Mouse (Mus musculus) small intestine, adult 2 months (tissue): ENCODE measurements around the gene Col1a1.

ENCODE experiments used
- CTCF ChIP-seq: fragments of 200-500 bp; IDR thresholded peaks from 2 replicates; pipeline ENCODE4 v1.5.1; 2012; ENCODE audit warnings: low read depth, mild to moderate bottlenecking, control low read depth, inconsistent platforms, low read length, moderate library complexity, mixed read lengths; ENCODE audit not compliant: insufficient replicate concordance, insufficient read length; ENCODE audit errors: extremely low read depth
- POLR2A ChIP-seq: fragments of 200-500 bp; IDR thresholded peaks from 2 replicates; pipeline ENCODE4 v1.6.1; 2012; ENCODE audit warnings: low read depth, mild to moderate bottlenecking, control low read depth, inconsistent platforms, low read length, moderate library complexity

DNA sequence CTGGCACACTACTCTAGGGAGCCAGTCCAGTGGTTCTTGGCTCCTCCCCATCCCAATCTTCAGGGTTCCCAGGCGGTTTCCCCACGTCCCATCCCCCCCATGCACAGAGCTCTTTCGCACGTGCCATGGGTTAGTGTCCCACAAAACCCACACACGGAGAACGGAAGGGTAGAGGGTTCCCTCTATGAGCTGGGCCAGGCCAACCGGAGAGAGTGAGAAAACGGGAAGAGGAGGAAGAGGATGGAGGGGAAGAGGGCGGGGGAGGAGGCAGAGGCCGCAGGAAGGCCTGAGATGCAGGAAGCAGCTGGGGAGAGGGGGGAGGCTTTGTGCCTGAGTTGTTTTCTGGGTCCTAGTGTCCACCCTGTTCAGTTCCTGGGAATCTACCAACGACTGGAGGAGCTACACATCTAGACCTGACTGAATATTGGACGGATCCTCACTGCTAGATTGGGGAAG is 53.6 kb downstream of the Col1a1 start:
- no peak for TF ChIP-seq CTCF
- peak; percentile 46; the same call in 1 of the 2 replicates for TF ChIP-seq POLR2A
